Mouse (Mus musculus) olfactory bulb, adult 2 months (tissue): ENCODE measurements around the gene Fam19a2. TPM values are rescaled to one million over a fixed set of nuclear protein-coding genes. Genes with fewer than 3 reads are reported as not detected.

Source experiments
- H3K27ac ChIP-seq: fragments of 200-500 bp; 2 replicates; pipeline ENCODE4 v1.5.1; 2012; ENCODE audit warnings: low read depth, low read length; ENCODE audit not compliant: insufficient read depth
- H3K4me1 ChIP-seq: fragments of 200-500 bp; 2 replicates; pipeline ENCODE4 v1.6.1; 2012; ENCODE audit warnings: low read length; ENCODE audit not compliant: control insufficient read depth, insufficient read depth
- H3K4me3 ChIP-seq: fragments of 200-500 bp; 2 replicates; pipeline ENCODE4 v1.5.1; 2012; ENCODE audit warnings: mild to moderate bottlenecking, low read depth, low read length, moderate library complexity; ENCODE audit not compliant: insufficient read depth
- CTCF ChIP-seq: fragments of 200-500 bp; IDR thresholded peaks from 2 replicates; pipeline ENCODE4 v1.5.1; 2012; ENCODE audit warnings: low read depth, mild to moderate bottlenecking, low read length, moderate library complexity; ENCODE audit not compliant: insufficient read depth
- POLR2A ChIP-seq: fragments of 200-500 bp; IDR thresholded peaks from 2 replicates; pipeline ENCODE4 v1.6.1; 2012; ENCODE audit warnings: mild to moderate bottlenecking, low read depth, low read length, moderate library complexity; ENCODE audit not compliant: insufficient read depth
- WGBS: fragments of 180-500 bp; shearing (Covaris S2); methylation state at CpG from one replicate; pipeline ENCODE4 v1.1.7; 2018; 5-methylcytosine and 5-hydroxymethylcytosine counted together
- polyA plus RNA-seq: library from polyadenylated mRNA; stranded (reverse); fragments of >200 nt; gene quantifications from 2 replicates; pipeline ENCODE4 v1.2.4, GENCODE M21; 2012; ENCODE audit warnings: low replicate concordance; ENCODE audit not compliant: missing spikeins, insufficient read depth, insufficient read length

The Fam19a2 gene
- polyA plus RNA-seq, 1 experiment = not detected

- TF ChIP-seq POLR2A (no peak), CTCF (no peak)
- Histone ChIP-seq H3K4me3 (no peak overlapping the region), H3K27ac (no peak overlapping the region), H3K4me1 (no peaks in the 10 kb centered on the region)
- WGBS = 86% methylated on average over 7 of the region's 7 CpGs
Observed at GRCm38 (mm10) chr10:123418616-123419173, 154.9 kb downstream of the Fam19a2 start.

DNA sequence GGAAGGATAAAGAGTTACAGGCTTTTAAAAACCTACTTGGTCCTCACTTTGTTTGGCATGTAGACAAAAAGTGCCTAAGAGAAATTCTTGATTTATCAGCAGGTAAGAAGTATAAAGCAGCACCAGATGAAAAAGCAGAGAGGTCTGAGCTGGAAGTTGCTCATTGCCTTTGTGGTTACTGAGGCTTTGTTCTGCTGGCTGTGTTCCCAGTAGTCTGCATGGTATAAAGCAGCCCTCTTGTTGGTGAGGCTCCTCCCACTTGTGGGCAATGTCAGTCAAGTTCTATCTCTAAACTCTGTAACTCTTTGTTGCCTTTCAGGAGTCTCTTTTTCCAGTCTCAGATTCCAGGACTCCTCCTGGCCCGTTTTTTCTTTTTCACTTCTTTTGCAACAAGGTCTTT, 156.5 kb downstream of the Fam19a2 start:
- Histone ChIP-seq H3K27ac (no peak overlapping the region), H3K4me1 (no peaks in the 10 kb centered on the region), H3K4me3 (no peak overlapping the region)
- WGBS = 57% methylated on average over 1 of the region's 1 CpGs
- no peak for TF ChIP-seq POLR2A
- no peak for TF ChIP-seq CTCF

- Histone ChIP-seq H3K4me1 (no peaks in the 10 kb centered on the region), H3K27ac (no peak overlapping the region), H3K4me3 (no peak overlapping the region)
- no peak for TF ChIP-seq CTCF
- no peak for TF ChIP-seq POLR2A
- WGBS = 93% methylated on average over 3 of the region's 3 CpGs
Observed at GRCm38 (mm10) chr10:123424482-123424881, 160.7 kb downstream of the Fam19a2 start.

GRCm38 (mm10) chr10:123426527-123427363, 162.9 kb downstream of the Fam19a2 start:
- no peak overlapping the region for H3K4me3 ChIP-seq
- no peak for TF ChIP-seq POLR2A
- no peak for TF ChIP-seq CTCF
- WGBS = 87% methylated on average over 8 of the region's 8 CpGs
- H3K4me1 ChIP-seq = no peaks in the 10 kb centered on the region; the same call in 1 of the 2 replicates
- H3K27ac ChIP-seq = no peak overlapping the region

DNA sequence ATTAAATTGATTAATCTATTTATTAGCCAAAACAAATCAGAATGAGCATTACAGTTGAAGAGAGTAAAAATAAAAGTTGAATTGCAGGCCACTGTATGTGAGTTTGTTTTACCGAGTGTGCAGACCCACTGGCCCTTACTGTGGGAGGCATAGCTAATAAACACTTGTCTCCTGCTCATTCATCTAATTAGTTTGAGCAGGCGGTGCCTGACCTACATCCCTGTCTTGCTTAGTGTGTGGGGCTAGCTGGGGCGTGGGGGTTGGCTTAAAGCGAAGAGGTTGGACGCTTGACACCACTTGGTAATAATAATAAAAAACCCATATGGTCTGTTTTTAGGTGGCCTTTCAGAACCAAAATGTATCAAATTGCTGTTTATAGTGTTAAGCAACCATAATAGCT, 167.8 kb downstream of the Fam19a2 start:
- Histone ChIP-seq H3K4me1 (no peaks in the 10 kb centered on the region; the same call in 1 of the 2 replicates), H3K4me3 (no peak overlapping the region), H3K27ac (no peak overlapping the region)
- TF ChIP-seq POLR2A = no peak
- TF ChIP-seq CTCF = no peak
- 76% methylated on average over 5 of the region's 5 CpGs for WGBS

DNA sequence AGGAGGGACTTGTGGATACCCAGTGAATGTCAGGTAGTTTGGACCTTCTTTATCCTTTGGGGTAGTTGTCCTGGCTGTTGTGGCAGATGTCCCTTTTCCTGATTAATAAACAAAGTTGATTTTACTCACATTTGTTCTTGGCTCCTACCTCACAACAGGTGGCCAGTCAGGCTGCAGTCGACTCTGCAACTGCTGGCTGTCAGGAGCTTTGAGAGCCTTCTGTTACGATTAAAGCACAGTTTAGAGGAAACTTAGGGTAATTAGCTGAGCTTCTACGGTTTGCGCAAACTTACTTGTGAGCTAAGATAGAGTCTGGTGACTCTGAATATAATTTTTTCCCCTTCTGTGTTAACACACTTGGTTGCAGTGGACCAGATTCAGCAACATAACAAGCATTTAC, 173.8 kb downstream of the Fam19a2 start:
- no peak overlapping the region for H3K27ac ChIP-seq
- no peak for TF ChIP-seq POLR2A
- no peak for TF ChIP-seq CTCF
- H3K4me1 ChIP-seq = no peaks in the 10 kb centered on the region
- H3K4me3 ChIP-seq = no peak overlapping the region
- 79% methylated on average over 4 of the region's 4 CpGs for WGBS

GRCm38 (mm10) chr10:123456800-123457199, 193.0 kb downstream of the Fam19a2 start:
- Histone ChIP-seq H3K4me1 (no peaks in the 10 kb centered on the region), H3K27ac (no peak overlapping the region), H3K4me3 (no peak overlapping the region)
- TF ChIP-seq POLR2A = no peak
- WGBS = 94% methylated on average over 1 of the region's 1 CpGs

DNA sequence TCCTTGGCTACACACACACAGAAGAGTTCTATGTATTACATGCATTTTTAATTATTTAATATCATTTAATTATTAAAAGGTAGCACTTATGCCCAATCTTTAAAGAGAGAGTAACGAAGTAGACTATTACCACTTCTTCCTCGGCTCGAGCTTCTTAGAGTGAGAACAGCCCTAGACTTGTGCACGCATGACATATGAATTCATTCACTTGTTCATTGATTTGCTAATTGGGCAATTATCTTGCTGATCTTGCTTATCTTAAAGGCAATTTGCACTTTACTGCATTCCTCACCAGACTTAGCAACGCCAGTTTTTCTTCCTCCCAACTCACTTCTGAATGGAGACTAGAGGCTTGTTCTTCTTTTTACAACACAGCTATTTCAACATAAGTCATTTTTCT, 196.7 kb downstream of the Fam19a2 start:
- H3K4me3 ChIP-seq = no peak overlapping the region
- 73% methylated on average over 5 of the region's 5 CpGs for WGBS
- H3K4me1 ChIP-seq = no peaks in the 10 kb centered on the region
- H3K27ac ChIP-seq = no peak overlapping the region
- no peak for TF ChIP-seq POLR2A
- TF ChIP-seq CTCF = no peak

GRCm38 (mm10) chr10:123462305-123462704, 198.5 kb downstream of the Fam19a2 start:
- Histone ChIP-seq H3K4me3 (no peak overlapping the region), H3K27ac (no peak overlapping the region), H3K4me1 (no peaks in the 10 kb centered on the region)
- 88% methylated on average over 3 of the region's 3 CpGs for WGBS
- no peak for TF ChIP-seq CTCF
- no peak for TF ChIP-seq POLR2A

GRCm38 (mm10) chr10:123514749-123515148, 251.0 kb downstream of the Fam19a2 start:
- TF ChIP-seq CTCF (no peak), POLR2A (no peak)
- Histone ChIP-seq H3K4me3 (no peak overlapping the region), H3K27ac (no peak overlapping the region), H3K4me1 (no peaks in the 10 kb centered on the region)
- 89% methylated on average over 3 of the region's 3 CpGs for WGBS
